Mouse (Mus musculus) kidney, embryonic 14.5 days (tissue): ENCODE measurements at regions not wholly inside any gene's neighbourhood (a gene's known extent, or its start where the extent isn't known, plus 50 kb on each side); places are given as distances from the start of the nearest gene placed in this dataset.

Experiments
- ATAC-seq: fragments of 200-750 bp; cut with Nextera tagmentation; 2 replicates; pipeline ENCODE4 v1.8.0; 2017; ENCODE audit warnings: moderate number of reproducible peaks, mild to moderate bottlenecking, moderate TSS enrichment, moderate library complexity; ENCODE audit not compliant: low FRiP score, low TSS enrichment
- H3K27ac ChIP-seq: fragments of 300-500 bp; sonication (generic); 2 replicates; pipeline ENCODE4 v1.5.1; 2014; ENCODE audit warnings: low read depth, mild to moderate bottlenecking, low read length, moderate library complexity, mixed read lengths
- H3K27me3 ChIP-seq: fragments of 300-500 bp; sonication (generic); 2 replicates; pipeline ENCODE4 v1.6.1; 2014; ENCODE audit warnings: mild to moderate bottlenecking, low read length; ENCODE audit not compliant: control insufficient read depth, insufficient read depth
- H3K36me3 ChIP-seq: fragments of 300-500 bp; sonication (generic); 2 replicates; pipeline ENCODE4 v1.6.1; 2014; ENCODE audit warnings: low read length, mixed read lengths; ENCODE audit not compliant: control insufficient read depth, insufficient read depth
- H3K4me1 ChIP-seq: fragments of 300-500 bp; sonication (generic); 2 replicates; pipeline ENCODE4 v1.6.1; 2014; ENCODE audit warnings: low read length, mixed read lengths; ENCODE audit not compliant: control insufficient read depth, insufficient read depth
- H3K4me2 ChIP-seq: fragments of 300-500 bp; sonication (generic); replicated peaks from 2 replicates; pipeline ENCODE4 v1.6.1; 2014; ENCODE audit warnings: low read depth, mild to moderate bottlenecking, low read length
- H3K4me3 ChIP-seq: fragments of 300-500 bp; sonication (generic); 2 replicates; pipeline ENCODE4 v1.5.1; 2014; ENCODE audit warnings: mild to moderate bottlenecking, low read length
- H3K9ac ChIP-seq: fragments of 300-500 bp; sonication (generic); 2 replicates; pipeline ENCODE4 v1.6.1; 2014; ENCODE audit warnings: low read depth, mild to moderate bottlenecking, low read length, moderate library complexity
- H3K9me3 ChIP-seq: fragments of 300-500 bp; sonication (generic); 2 replicates; pipeline ENCODE4 v1.6.1; 2016; ENCODE audit warnings: low read length; ENCODE audit not compliant: control insufficient read depth
- WGBS: fragments of 180-500 bp; shearing (Covaris S2); extraction: QIAGEN DNeasy Blood & Tissue Kit; methylation state at CpG from one replicate; pipeline ENCODE4 v1.1.7; 2014; 5-methylcytosine and 5-hydroxymethylcytosine counted together

DNA sequence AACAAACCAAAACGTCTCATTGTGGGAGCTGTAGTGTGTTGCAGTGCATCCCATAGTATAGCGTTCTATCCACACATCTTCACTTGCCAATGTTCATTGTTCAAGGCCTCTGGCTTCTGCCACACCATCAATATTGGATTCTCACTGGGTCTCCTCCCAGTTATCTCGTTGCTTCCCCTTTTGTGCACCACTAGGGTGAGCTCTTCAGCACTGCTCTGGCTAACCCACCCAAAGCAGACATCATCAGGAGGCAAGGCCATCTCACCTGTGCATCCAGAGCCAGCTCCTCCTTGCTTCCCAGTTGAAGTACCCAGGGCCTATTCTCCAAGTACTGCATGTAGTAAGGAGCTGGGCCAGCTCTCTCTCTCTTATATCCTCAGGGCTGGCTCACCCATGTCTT, 77.0 kb upstream of the Foxa2 start:
- WGBS, result 55% methylated on average over 3 of the region's 3 CpGs
- Histone ChIP-seq H3K4me3 (no peak overlapping the region), H3K27ac (no peak overlapping the region), H3K4me2 (no peak overlapping the region), H3K9ac (no peak overlapping the region), H3K27me3 (no peaks in the 10 kb centered on the region), H3K4me1 (no peaks in the 10 kb centered on the region), H3K36me3 (no peaks in the 10 kb centered on the region), H3K9me3 (no peaks in the 10 kb centered on the region)
- no peak for ATAC-seq

GRCm38 (mm10) chr2:148133811-148134210, 87.0 kb upstream of the Foxa2 start:
- no peak overlapping the region for H3K27ac ChIP-seq
- ATAC-seq, result no peak
- no peaks in the 10 kb centered on the region for H3K36me3 ChIP-seq
- H3K27me3 ChIP-seq, result no peaks in the 10 kb centered on the region
- 76% methylated on average over 1 of the region's 1 CpGs for WGBS
- no peaks in the 10 kb centered on the region for H3K4me1 ChIP-seq
- no peak overlapping the region for H3K4me2 ChIP-seq
- H3K4me3 ChIP-seq, result no peak overlapping the region
- no peak overlapping the region for H3K9ac ChIP-seq
- H3K9me3 ChIP-seq, result no peaks in the 10 kb centered on the region

DNA sequence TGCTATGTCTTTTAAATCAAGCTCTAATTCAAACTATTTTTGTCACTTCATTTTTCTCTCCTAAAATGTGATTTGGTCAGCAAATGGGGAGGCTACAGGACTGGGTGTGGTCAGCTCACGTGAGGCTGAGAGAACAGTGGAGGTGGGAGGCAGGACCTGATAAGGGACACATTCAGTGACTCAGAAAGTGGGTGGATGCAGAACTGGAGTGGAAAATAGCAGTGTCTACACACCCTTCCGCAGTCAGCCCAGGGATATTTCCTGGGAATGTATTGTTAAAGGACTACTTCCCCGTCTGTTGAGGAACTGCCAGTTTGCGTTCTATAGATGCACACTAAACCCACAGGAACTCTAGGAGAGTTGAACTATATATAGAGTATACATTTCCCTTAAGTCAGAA, 95.2 kb upstream of the Foxa2 start:
- H3K27me3 ChIP-seq, result no peaks in the 10 kb centered on the region
- no peak overlapping the region for H3K27ac ChIP-seq
- ATAC-seq, result no peak
- H3K4me1 ChIP-seq, result no peaks in the 10 kb centered on the region
- no peak overlapping the region for H3K4me2 ChIP-seq
- H3K4me3 ChIP-seq, result no peak overlapping the region
- 72% methylated on average over 4 of the region's 4 CpGs for WGBS
- H3K9me3 ChIP-seq, result no peaks in the 10 kb centered on the region
- no peak overlapping the region for H3K9ac ChIP-seq
- no peaks in the 10 kb centered on the region for H3K36me3 ChIP-seq

DNA sequence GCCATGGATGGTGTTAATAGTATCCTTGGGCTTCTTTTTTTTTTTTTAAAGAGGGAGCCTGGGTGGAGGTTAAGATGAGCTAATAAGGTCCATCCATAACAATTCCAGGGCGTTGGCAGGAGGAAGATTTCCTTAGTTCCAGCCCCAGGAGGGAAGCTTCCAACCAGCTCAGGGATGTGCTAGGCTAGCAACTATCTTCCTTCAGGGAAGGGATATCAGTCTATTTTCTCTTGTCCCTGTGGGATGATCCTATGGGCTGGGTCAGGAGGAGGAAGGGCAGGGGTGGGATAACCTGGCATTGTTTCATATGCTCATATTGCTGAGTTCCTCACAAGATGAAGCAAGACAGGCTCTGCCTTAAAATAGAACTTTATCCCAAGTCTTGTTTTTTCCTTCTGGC, 98.0 kb upstream of the Foxa2 start:
- no peak overlapping the region for H3K4me2 ChIP-seq
- H3K4me1 ChIP-seq, result no peaks in the 10 kb centered on the region
- no peaks in the 10 kb centered on the region for H3K27me3 ChIP-seq
- 35% methylated on average over 1 of the region's 1 CpGs for WGBS
- H3K4me3 ChIP-seq, result no peak overlapping the region
- no peaks in the 10 kb centered on the region for H3K9me3 ChIP-seq
- no peak for ATAC-seq
- H3K36me3 ChIP-seq, result no peaks in the 10 kb centered on the region
- H3K9ac ChIP-seq, result no peak overlapping the region
- no peak overlapping the region for H3K27ac ChIP-seq

DNA sequence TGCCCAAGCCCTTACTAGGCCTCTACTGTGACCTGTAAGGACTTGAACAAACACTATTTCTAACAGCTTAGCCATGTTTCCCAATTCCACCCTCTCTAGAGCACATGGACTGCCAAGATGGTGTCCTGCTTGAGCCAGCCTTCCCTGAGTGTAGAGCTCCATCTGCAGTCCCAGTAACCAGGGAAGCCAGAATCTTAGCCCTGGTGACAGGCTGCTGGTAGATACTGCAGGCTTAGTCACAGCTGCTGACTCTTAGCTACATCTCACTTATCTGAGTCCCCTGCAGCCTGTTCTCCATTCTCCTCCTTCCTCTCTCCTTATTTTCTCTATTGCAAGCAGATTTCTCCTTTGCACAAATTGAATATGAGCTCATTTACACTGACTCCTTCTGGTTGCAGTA, 101.5 kb upstream of the Foxa2 start:
- no peaks in the 10 kb centered on the region for H3K9me3 ChIP-seq
- no peaks in the 10 kb centered on the region for H3K27me3 ChIP-seq
- H3K4me3 ChIP-seq, result no peak overlapping the region
- no peak overlapping the region for H3K27ac ChIP-seq
- ATAC-seq, result no peak
- no peaks in the 10 kb centered on the region for H3K36me3 ChIP-seq
- no peak overlapping the region for H3K9ac ChIP-seq
- no peaks in the 10 kb centered on the region for H3K4me1 ChIP-seq
- no peak overlapping the region for H3K4me2 ChIP-seq

GRCm38 (mm10) chr2:148149426-148149825, 102.7 kb upstream of the Foxa2 start:
- no peak for ATAC-seq
- no peaks in the 10 kb centered on the region for H3K4me1 ChIP-seq
- WGBS, result 90% methylated on average over 1 of the region's 1 CpGs

DNA sequence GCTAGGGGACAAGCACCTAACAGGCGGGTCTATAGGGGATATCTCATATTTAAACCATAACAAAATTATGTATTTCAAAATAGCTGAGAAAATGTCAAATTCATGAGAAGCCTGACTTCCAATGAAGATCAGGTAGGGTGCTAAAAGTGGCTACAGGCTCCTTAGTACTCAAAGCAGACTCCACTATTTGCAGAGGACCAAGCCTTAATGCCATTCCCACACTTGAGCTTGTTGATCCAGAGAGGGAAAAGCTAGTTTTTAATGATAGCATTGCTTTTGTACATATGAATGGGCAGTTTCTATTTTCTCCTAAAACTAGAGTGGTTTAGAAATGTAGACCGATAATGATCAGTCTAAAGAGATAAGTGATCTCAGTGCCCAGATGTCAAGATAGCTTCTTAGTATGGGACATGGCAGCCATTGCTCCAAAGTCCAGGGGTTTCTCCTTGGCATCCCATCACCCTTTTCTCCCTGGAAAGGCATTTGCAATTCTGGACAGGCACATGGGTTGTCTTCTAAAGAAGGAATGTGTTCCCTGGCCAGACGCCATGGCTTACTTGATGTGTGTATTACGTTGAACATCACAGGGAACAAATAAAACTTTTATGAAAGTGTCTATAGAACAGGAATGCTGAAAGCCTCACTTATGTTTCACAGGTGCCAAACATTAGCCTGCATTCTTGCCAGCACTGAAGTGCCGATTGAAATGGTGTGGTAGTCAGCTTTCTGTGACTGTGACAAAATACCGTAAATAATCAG, 106.9 kb upstream of the Foxa2 start:
- WGBS, result 88% methylated on average over 6 of the region's 6 CpGs

More at GRCm38 (mm10) chr2:148149426-148149825, 102.7 kb upstream of the Foxa2 start:
- H3K36me3 ChIP-seq, result no peaks in the 10 kb centered on the region
- no peaks in the 10 kb centered on the region for H3K27me3 ChIP-seq
- no peak overlapping the region for H3K4me2 ChIP-seq
- H3K9ac ChIP-seq, result no peak overlapping the region
- no peak overlapping the region for H3K4me3 ChIP-seq
- no peak overlapping the region for H3K27ac ChIP-seq
- no peaks in the 10 kb centered on the region for H3K9me3 ChIP-seq

DNA sequence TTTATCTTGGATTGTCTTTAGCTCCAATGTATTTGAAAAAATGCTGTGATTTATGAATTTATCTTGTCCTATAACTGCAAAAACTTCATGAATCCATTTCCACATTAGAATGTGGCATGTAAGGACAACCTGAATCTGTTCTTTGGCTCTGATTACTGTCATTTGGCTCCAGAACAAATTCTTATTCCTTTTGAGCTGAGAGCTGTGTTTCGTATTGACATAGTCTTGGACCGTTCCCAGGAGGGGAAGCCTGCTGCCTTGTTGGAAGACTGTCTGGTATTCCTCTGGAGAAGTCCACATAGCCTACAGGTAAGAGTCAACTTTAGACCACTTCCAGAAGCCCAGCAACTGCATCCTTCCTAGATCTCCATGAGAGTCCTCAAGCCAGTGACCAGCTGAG, 109.4 kb upstream of the Foxa2 start:
- H3K27me3 ChIP-seq, result no peaks in the 10 kb centered on the region
- 99% methylated on average over 2 of the region's 2 CpGs for WGBS
- no peak overlapping the region for H3K9ac ChIP-seq
- no peaks in the 10 kb centered on the region for H3K4me1 ChIP-seq
- H3K4me3 ChIP-seq, result no peak overlapping the region
- no peak for ATAC-seq
- no peaks in the 10 kb centered on the region for H3K36me3 ChIP-seq
- no peaks in the 10 kb centered on the region for H3K9me3 ChIP-seq
- no peak overlapping the region for H3K4me2 ChIP-seq
- H3K27ac ChIP-seq, result no peak overlapping the region

More for the DNA sequence above, 106.9 kb upstream of the Foxa2 start:
- Histone ChIP-seq H3K9me3 (no peaks in the 10 kb centered on the region), H3K36me3 (no peaks in the 10 kb centered on the region), H3K4me1 (no peaks in the 10 kb centered on the region), H3K9ac (no peak overlapping the region), H3K4me3 (no peak overlapping the region), H3K4me2 (no peak overlapping the region), H3K27me3 (no peaks in the 10 kb centered on the region), H3K27ac (no peak overlapping the region)
- ATAC-seq, result no peak

DNA sequence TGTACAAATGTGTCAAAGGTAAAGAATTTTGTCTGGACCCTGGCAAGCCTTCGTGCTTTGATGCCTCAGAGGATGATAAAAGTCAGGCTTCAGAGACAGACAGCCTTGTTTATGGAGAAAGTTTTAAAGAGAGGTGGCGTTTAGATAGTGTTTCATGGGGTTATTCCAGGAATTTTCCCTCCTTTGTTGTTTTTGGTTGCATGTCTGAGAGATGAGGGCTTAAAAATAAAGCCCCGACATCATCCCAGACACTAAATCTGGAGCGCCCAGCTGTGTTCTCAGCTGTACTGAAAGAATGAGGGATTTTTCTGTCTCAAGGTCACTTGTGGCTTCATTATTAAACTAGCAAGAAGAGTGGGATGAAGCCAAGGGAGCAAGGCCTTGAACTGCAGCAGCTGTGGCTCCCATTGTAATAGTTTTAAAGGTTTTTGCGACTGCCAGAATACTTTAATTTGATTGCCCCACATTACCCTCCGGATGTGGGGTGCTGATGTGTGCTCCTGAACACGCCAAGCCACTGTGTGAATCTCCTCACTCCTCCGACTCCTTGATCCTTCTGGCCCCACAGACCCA, 112.3 kb upstream of the Foxa2 start:
- H3K4me2 ChIP-seq, result no peak overlapping the region
- H3K4me1 ChIP-seq, result no peaks in the 10 kb centered on the region
- no peaks in the 10 kb centered on the region for H3K36me3 ChIP-seq
- H3K9ac ChIP-seq, result no peak overlapping the region
- no peaks in the 10 kb centered on the region for H3K27me3 ChIP-seq
- WGBS, result 53% methylated on average over 8 of the region's 8 CpGs
- no peak for ATAC-seq
- H3K9me3 ChIP-seq, result no peaks in the 10 kb centered on the region
- H3K4me3 ChIP-seq, result no peak overlapping the region
- H3K27ac ChIP-seq, result no peak overlapping the region
